Mouse (Mus musculus): Measurements from ENCODE around the gene Rgs12. TPM values are rescaled to one million over a fixed set of nuclear protein-coding genes. Genes with fewer than 3 reads are reported as not detected.

The Rgs12 gene
- total RNA-seq, 2 experiments from 2014 or later: 16.0 to 19.6 TPM

DNA sequence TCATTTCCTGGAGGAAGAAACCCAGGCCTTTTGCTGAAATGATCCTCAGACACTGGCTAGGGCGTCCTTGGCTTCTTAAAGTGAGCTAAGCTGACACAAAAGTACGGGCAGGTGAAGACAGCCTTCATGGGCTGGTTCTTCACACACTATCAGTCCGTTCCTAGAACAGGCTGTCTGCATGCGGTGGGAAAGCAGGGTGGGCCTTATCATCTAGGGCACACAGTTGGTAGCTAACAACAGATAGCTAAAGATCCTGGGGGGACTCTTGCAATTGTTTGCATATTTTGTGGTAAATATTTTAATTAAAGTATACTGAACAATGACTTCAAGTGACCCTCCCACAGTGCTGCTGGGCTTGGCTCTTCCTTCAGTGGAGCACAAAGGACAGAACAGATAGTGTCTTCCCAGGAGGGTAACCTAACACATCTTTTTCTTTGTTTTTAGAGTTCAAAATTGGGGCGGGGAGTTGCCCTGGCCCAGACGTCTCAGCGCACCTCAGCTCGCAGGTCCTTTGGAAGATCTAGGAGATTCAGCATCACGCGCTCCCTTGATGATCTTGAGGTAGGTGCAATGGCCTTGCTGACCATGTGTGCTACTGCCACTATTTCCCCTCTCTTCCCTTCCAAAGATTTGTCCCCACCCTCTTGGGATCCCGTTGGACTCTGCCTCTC lies 25.7 kb downstream of the Rgs12 start:
- ATAC-seq (replicated peaks; ENCODE audit: poor library complexity, severe bottlenecking): no peak

- peak; percentile 30 for ATAC-seq (replicated peaks; ENCODE audit: poor library complexity, severe bottlenecking)
Observed at GRCm38 (mm10) chr5:34976540-34977292, 27.5 kb downstream of the Rgs12 start.

DNA sequence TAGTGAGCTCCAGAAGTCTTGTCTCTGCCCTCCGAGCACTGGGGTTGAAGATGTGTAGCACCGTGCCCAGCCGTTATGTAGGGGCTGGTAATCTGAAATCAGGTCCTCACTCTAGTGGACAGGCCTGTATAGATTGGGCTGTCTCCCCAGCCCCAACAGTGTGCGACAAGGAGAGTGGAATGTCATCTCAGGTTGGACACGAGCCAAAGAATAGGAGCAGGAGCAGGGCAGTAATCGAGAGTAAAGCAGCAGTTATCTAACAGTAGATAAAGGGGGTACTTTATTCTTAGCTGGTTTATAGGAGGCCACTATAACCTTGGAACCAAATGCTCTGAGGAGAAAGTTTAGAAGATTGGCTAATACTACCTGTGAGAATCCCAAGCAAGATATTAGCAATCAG lies 30.9 kb downstream of the Rgs12 start:
- ATAC-seq (replicated peaks; ENCODE audit: poor library complexity, severe bottlenecking): no peak

- peak; percentile 44; the same call in 1 of the 2 replicates for ATAC-seq (replicated peaks; ENCODE audit: poor library complexity, severe bottlenecking)
Observed at GRCm38 (mm10) chr5:34981734-34982133, 32.5 kb downstream of the Rgs12 start.

DNA sequence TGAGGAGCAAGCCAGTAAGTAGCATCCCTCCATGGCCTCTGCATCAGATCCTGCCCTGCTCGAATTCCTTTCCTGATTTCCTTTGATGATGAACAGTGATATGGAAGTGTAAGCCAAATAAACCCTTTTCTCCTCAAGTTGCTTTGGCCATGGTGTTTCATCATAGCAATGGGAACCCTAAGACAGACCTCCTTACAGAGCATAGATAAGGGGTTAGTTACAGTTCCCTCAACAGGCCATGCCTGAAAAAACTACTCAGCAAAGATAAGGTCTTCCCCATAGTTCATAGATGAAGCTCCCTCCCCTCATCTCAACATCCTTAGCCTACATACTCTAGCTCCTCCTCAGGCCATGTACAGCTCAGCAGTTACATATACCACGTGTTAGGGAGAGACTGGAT lies 35.7 kb downstream of the Rgs12 start:
- no peak for ATAC-seq (replicated peaks; ENCODE audit: poor library complexity, severe bottlenecking)

DNA sequence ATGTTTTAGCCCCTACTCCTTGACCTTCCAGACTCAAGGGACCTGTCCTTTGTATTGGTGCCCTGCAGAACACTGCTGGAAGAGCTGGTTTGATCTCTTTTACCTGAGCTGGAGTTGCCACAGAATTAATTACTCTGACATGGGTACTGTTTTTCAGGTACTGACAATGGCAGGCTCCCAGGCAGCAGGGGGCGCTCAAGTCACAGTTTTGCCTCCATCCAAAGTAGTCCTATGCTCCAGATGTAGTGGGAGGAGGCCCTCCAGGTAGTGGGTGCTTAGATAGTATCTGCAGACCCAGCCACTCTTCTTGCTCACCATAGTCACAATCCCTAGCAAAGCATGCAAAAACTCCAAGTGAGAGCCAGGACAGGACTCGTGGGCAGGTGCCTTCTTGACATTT lies 36.6 kb downstream of the Rgs12 start:
- peak; percentile 61; the same call in 1 of the 2 replicates for ATAC-seq (replicated peaks; ENCODE audit: poor library complexity, severe bottlenecking)

GRCm38 (mm10) chr5:34987396-34987795 lies 38.2 kb downstream of the Rgs12 start:
- ATAC-seq (replicated peaks; ENCODE audit: poor library complexity, severe bottlenecking): no peak

DNA sequence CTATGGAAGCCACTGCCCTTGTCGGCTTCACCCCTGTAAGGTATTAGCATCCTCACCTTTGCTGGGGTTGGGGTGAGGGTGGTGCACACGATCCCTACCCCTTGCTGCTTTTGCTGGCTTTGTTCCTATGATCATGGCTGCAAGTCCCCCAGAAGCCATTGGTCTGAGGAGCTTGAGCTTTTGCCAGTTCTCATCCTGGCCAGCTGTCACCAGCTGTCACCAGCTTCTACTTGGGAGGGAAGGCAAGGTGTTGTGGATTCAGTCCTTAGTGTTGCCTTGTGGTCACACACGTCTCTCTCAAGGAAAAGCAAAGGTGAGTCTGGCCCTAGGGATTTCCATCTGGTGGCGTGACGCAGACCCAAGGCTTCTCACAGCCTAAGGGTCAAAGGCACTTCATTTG lies 39.4 kb downstream of the Rgs12 start:
- ATAC-seq (replicated peaks; ENCODE audit: poor library complexity, severe bottlenecking): no peak

DNA sequence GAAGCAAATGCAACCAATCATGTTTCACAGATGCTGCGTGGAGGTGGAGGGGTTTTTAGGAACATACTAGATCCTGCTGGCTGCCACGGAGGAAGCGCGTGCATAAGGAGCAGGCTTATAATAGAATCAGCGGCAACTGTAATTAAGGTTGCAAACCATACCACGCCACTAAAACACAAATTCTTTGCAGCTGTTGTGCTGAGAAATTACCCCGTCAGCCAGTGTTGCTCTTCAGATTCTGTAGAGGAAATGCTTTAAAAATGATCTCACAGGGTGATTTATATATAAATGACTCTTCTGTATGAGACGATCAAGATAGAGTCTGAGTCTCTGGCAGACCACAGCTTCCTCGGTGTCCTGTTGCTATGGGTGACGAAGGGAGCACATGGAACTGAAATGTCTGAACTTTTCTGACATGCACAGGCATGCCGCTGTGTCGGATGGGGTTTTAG lies 40.1 kb downstream of the Rgs12 start:
- no peak for ATAC-seq (replicated peaks; ENCODE audit: poor library complexity, severe bottlenecking)

DNA sequence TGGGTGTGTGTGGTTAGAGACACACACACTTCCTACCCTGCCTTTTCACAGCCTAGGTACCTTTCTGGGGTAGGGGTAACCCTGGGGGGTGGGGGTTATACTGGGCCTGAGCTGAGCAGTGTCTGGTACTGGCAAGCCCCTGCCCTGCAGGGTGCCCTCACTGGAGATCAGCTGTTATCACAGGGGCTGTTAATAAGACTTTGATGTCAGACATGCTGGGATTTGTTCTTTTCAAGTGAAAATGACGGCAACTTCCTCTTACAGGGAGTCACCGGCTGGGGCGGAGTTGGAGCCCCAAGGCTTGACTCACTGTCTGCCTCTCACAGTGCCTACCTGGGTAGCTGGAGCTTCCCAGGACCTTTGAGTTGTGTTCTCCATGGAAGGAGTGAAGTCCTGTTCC lies 49.5 kb downstream of the Rgs12 start:
- no peak for ATAC-seq (replicated peaks; ENCODE audit: poor library complexity, severe bottlenecking)

- ATAC-seq (replicated peaks; ENCODE audit: poor library complexity, severe bottlenecking): no peak
Observed at GRCm38 (mm10) chr5:34999281-34999680, 50.0 kb downstream of the Rgs12 start.

DNA sequence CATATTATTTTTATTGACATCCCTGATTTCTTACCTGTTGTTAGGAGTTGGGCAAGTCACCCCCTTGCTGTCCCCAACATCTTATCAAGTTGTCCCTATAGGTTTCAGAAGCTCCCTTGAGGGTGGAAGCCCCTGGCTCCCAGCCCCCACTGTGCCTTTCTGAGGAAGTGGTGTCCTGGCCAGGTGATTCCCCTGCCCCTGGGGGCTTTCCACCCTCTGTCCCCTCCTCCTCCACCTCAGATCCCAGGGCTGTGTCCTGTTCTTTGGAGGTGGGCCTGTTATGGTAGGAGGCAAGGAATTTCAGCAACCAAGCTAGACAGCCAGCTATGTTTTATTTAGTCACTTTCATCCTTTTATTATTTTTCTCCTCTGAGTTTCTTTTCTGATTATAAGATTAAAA lies 51.1 kb downstream of the Rgs12 start:
- ATAC-seq (replicated peaks; ENCODE audit: poor library complexity, severe bottlenecking): no peak

DNA sequence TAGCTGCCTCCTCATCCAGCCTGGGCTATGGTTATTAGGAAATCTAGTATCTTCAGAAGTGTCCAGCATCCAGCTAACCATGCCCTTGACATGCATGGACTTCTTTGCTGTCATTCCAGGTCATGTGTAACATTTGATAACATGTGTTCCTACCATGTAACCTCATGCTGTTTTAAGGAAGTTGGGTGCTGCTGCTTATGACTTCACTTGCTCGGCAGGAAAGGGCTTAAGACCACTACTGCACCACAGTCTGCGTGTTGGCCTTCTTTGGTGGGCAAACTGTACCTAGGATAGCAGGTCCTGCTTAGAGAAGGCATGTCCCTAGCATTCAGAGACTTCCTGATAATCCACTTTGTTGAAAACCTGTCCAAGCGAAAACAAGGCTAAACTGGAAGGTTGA lies 51.9 kb downstream of the Rgs12 start:
- peak; percentile 44 for ATAC-seq (replicated peaks; ENCODE audit: poor library complexity, severe bottlenecking)

DNA sequence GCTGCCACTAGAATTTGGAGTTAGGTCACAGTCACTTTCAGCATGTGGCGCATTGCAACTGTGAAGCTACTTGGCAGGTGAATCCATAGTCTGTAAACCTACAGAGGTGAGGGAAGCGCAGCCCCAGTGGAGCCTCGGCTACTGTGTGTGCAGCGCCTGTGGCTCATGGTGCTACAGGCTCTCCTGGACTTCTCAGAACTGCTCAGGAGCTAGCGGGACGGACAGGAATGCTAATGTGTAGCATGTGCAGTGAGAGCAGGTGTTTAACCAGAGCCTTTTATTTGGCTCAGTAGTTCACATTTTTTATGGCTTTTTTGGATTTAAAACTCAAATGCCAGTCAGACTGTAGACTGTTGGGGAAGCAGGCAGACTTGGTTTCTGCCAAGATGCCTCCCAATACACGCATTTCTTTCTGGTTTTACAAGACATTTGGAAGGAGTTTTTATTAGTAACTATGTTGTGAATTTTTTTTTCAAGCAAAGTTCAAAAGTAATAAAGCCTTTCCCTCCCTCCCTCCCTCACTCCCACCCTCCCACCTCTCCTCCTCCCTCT lies 54.4 kb downstream of the Rgs12 start:
- ATAC-seq (replicated peaks; ENCODE audit: poor library complexity, severe bottlenecking): no peak

DNA sequence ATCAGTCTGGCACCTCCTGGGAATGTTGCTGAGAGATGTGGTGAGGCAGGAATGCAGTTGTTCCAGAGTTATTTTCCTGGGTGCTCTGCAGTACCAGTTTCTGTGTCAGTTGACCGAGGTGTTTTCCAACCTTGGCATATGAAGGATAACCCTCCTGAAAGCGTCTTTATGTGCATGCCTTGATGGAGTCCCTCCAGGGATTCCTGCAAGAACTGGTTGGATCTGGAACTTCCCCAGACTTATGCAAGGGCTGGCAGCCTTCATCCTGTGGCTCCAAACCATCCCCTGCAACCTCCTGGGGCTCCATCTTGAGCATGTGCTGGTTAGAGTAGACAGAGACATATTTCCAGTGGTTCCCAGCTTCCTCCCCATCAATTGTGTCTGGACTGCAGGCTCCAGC lies 55.5 kb downstream of the Rgs12 start:
- ATAC-seq (replicated peaks; ENCODE audit: poor library complexity, severe bottlenecking): no peak

- no peak for ATAC-seq (replicated peaks; ENCODE audit: poor library complexity, severe bottlenecking)
Observed at GRCm38 (mm10) chr5:35005659-35006058, 56.4 kb downstream of the Rgs12 start.

GRCm38 (mm10) chr5:35006599-35006998 lies 57.4 kb downstream of the Rgs12 start:
- ATAC-seq (replicated peaks; ENCODE audit: poor library complexity, severe bottlenecking): no peak

DNA sequence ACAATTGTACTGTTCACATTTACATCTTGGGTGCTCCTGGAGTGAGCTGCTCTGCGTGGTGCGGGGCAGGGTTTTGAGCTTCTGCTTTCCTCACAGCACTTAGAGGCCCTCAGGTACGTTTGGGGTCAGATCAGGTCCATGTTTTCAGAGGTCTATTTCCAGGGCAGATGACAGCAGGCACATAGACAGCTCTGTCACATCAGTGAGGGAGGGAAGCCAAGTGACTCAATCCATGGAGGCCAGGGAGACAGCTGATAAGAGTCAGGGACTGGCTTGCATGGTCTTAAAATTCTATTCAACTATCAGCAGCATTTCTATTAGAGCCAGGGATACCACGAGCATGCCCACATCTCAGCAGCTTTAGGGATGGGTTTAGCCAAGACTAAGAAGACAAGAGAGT lies 59.9 kb downstream of the Rgs12 start:
- no peak for ATAC-seq (replicated peaks; ENCODE audit: poor library complexity, severe bottlenecking)

GRCm38 (mm10) chr5:35010656-35011055 lies 61.4 kb downstream of the Rgs12 start:
- no peak for ATAC-seq (replicated peaks; ENCODE audit: poor library complexity, severe bottlenecking)

DNA sequence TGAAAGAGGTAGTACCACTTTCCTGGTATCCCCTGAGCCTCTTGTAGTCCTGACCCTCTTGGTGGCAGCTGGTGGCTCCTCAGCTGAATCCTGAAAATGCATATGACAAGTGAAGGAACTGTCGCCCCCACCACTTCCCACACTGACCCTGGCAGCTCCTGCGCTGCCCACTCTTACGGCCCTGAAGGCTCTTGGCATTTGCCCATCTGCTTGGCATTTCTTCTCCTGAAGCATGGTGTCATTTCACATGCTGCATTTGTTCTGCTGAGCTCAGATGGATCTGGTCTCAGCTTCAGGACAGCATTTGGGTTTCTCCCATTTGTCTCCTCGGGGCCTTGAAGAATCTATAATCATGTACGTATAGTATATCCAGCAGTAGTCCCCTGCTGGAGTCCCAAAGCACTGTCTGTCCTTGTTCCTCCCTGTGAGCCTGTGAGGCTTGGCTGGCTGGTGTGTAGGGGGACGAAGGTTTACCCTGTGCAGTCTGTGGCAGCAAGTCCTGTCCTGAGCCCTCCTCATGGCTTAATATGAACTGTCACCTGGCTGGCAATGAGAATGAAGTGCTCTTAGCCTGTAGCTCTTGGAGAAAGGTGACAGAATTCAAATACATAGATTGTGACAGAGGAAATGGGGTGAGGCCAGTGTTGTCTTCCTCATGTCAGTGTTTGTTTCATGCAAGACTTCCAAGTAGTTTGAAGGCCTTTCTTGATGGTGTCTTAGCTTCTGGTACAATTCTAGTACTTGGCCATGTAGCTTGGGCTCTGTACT lies 62.1 kb downstream of the Rgs12 start:
- no peak for ATAC-seq (replicated peaks; ENCODE audit: poor library complexity, severe bottlenecking)

DNA sequence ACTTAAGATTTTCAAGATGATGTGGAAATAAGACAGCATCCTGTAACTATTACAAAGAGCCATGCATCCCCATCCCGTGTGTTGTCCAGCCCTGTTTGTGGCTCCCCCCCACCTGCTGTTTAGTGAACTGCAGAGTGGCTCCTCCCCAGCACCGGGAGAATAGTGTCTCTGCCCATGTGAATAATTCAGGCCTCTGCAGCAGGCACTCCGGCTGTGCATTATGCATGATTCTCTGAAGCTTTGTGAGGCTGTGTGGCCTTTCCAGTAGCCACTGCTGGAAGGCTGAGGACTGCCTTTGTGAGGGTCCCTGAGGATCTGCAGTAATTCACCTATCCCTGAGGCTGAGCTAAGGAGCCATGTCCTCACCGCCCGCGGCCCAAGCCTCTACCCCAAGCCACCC lies 64.8 kb downstream of the Rgs12 start:
- ATAC-seq (replicated peaks; ENCODE audit: poor library complexity, severe bottlenecking): no peak

All from granulocyte monocyte progenitor cell, adult 5-6 weeks (primary cell).